Mouse (Mus musculus) forebrain, embryonic 10.5 days (tissue): ENCODE data around the gene Vtcn1. TPM values are rescaled to one million over a fixed set of nuclear protein-coding genes. Genes with fewer than 3 reads are reported as not detected.

Experiments
- DNase-seq: peaks from one replicate; pipeline ENCODE4 v3.0.0-alpha.2; 2017; ENCODE audit warnings: low spot score; ENCODE audit errors: extremely low spot score
- H3K27ac ChIP-seq: fragments of 300-500 bp; sonication (generic); 2 replicates; pipeline ENCODE4 v1.5.1; 2016; ENCODE audit warnings: mild to moderate bottlenecking
- H3K27me3 ChIP-seq: fragments of 300-500 bp; sonication (generic); 2 replicates; pipeline ENCODE4 v1.6.1; 2016; ENCODE audit warnings: mild to moderate bottlenecking; ENCODE audit not compliant: poor library complexity, severe bottlenecking
- H3K36me3 ChIP-seq: fragments of 300-500 bp; sonication (generic); replicated peaks from 2 replicates; pipeline ENCODE4 v1.6.1; 2016; ENCODE audit warnings: mild to moderate bottlenecking, moderate library complexity
- H3K4me1 ChIP-seq: fragments of 300-500 bp; sonication (generic); 2 replicates; pipeline ENCODE4 v1.6.1; 2016
- H3K4me3 ChIP-seq: fragments of 300-500 bp; sonication (generic); 2 replicates; pipeline ENCODE4 v1.5.1; 2016; ENCODE audit warnings: mild to moderate bottlenecking, moderate library complexity
- H3K9me3 ChIP-seq: fragments of 300-500 bp; sonication (generic); 2 replicates; pipeline ENCODE4 v1.6.1; 2016; ENCODE audit warnings: mild to moderate bottlenecking, moderate library complexity
- WGBS: fragments of 180-500 bp; shearing (Covaris S2); methylation state at CpG from one replicate; pipeline ENCODE4 v1.1.7; 2016; 5-methylcytosine and 5-hydroxymethylcytosine counted together
- polyA plus RNA-seq: library from polyadenylated mRNA; unstranded; fragments of >200 nt; fragmentation: Nextera tagmentation; extraction: Ambion mirVana; gene quantifications from 2 replicates; pipeline ENCODE4 v1.2.1, GENCODE M21; 2016

Vtcn1 gene
- polyA plus RNA-seq, 1 experiment from 2014 or later: not detected

GRCm38 (mm10) chr3:100861307-100862303, 36.3 kb downstream of the Vtcn1 start:
- Histone ChIP-seq H3K36me3 (no peaks in the 10 kb centered on the region), H3K27me3 (no peaks in the 10 kb centered on the region), H3K9me3 (no peaks in the 10 kb centered on the region), H3K27ac (no peak overlapping the region), H3K4me1 (peaks cover 6% of the 10 kb centered on the region; the same call in 1 of the 2 replicates), H3K4me3 (no peak overlapping the region)
- 80% methylated on average over 23 of the region's 23 CpGs for WGBS
- no peak for DNase-seq

GRCm38 (mm10) chr3:100866946-100867345, 41.7 kb downstream of the Vtcn1 start:
- Histone ChIP-seq H3K36me3 (no peaks in the 10 kb centered on the region), H3K27ac (no peak overlapping the region), H3K4me1 (peaks cover 10% of the 10 kb centered on the region), H3K4me3 (no peak overlapping the region), H3K9me3 (no peaks in the 10 kb centered on the region), H3K27me3 (no peaks in the 10 kb centered on the region)
- DNase-seq: no peak
- whole genome bisulfite sequencing: 34% methylated on average over 5 of the region's 5 CpGs

GRCm38 (mm10) chr3:100877057-100877456, 51.8 kb downstream of the Vtcn1 start:
- no peak overlapping the region for H3K4me3 ChIP-seq
- no peak for DNase-seq
- WGBS: 92% methylated on average over 4 of the region's 4 CpGs
- no peaks in the 10 kb centered on the region for H3K36me3 ChIP-seq
- H3K9me3 ChIP-seq: no peaks in the 10 kb centered on the region
- H3K4me1 ChIP-seq: no peaks in the 10 kb centered on the region
- H3K27ac ChIP-seq: no peak overlapping the region
- H3K27me3 ChIP-seq: no peaks in the 10 kb centered on the region

GRCm38 (mm10) chr3:100881403-100881802, 56.1 kb downstream of the Vtcn1 start:
- H3K9me3 ChIP-seq: no peaks in the 10 kb centered on the region
- no peaks in the 10 kb centered on the region for H3K4me1 ChIP-seq
- H3K27ac ChIP-seq: no peak overlapping the region
- no peak for DNase-seq
- no peaks in the 10 kb centered on the region for H3K27me3 ChIP-seq
- no peaks in the 10 kb centered on the region for H3K36me3 ChIP-seq
- H3K4me3 ChIP-seq: no peak overlapping the region
- WGBS: 86% methylated on average over 6 of the region's 6 CpGs

GRCm38 (mm10) chr3:100881843-100882634, 56.8 kb downstream of the Vtcn1 start:
- WGBS: 92% methylated on average over 9 of the region's 9 CpGs
- Histone ChIP-seq H3K36me3 (no peaks in the 10 kb centered on the region), H3K27ac (no peak overlapping the region), H3K4me1 (no peaks in the 10 kb centered on the region), H3K27me3 (no peaks in the 10 kb centered on the region), H3K9me3 (no peaks in the 10 kb centered on the region), H3K4me3 (no peak overlapping the region)
- DNase-seq: no peak

- H3K27ac ChIP-seq: no peak overlapping the region
- DNase-seq: no peak
- H3K36me3 ChIP-seq: no peaks in the 10 kb centered on the region
- H3K27me3 ChIP-seq: no peaks in the 10 kb centered on the region
- no peaks in the 10 kb centered on the region for H3K9me3 ChIP-seq
- 89% methylated on average over 1 of the region's 1 CpGs for WGBS
- H3K4me3 ChIP-seq: no peak overlapping the region
- peaks cover 11% of the 10 kb centered on the region for H3K4me1 ChIP-seq
These were observed 64.0 kb downstream of the Vtcn1 start for GRCm38 (mm10) chr3:100889234-100889633.

GRCm38 (mm10) chr3:100890406-100890805, 65.1 kb downstream of the Vtcn1 start:
- H3K4me1 ChIP-seq: peaks cover 11% of the 10 kb centered on the region
- no peaks in the 10 kb centered on the region for H3K9me3 ChIP-seq
- no peak overlapping the region for H3K4me3 ChIP-seq
- H3K36me3 ChIP-seq: no peaks in the 10 kb centered on the region
- no peaks in the 10 kb centered on the region for H3K27me3 ChIP-seq
- no peak overlapping the region for H3K27ac ChIP-seq
- 93% methylated on average over 3 of the region's 3 CpGs for WGBS
- no peak for DNase-seq

- no peaks in the 10 kb centered on the region for H3K36me3 ChIP-seq
- peaks cover 11% of the 10 kb centered on the region for H3K4me1 ChIP-seq
- H3K27me3 ChIP-seq: no peaks in the 10 kb centered on the region
- WGBS: 61% methylated on average over 11 of the region's 11 CpGs
- H3K27ac ChIP-seq: no peak overlapping the region
- H3K9me3 ChIP-seq: no peaks in the 10 kb centered on the region
- no peak overlapping the region for H3K4me3 ChIP-seq
- no peak for DNase-seq
These were observed 67.4 kb downstream of the Vtcn1 start for GRCm38 (mm10) chr3:100892383-100893335.

- Histone ChIP-seq H3K36me3 (no peaks in the 10 kb centered on the region), H3K4me1 (peaks cover 11% of the 10 kb centered on the region), H3K27me3 (no peaks in the 10 kb centered on the region), H3K27ac (no peak overlapping the region), H3K9me3 (no peaks in the 10 kb centered on the region), H3K4me3 (no peak overlapping the region)
- 90% methylated on average over 6 of the region's 6 CpGs for WGBS
- DNase-seq: no peak
These were observed 70.2 kb downstream of the Vtcn1 start for GRCm38 (mm10) chr3:100895500-100895899.

GRCm38 (mm10) chr3:100906128-100906527, 80.9 kb downstream of the Vtcn1 start:
- Histone ChIP-seq H3K4me3 (no peak overlapping the region), H3K4me1 (no peaks in the 10 kb centered on the region), H3K9me3 (no peaks in the 10 kb centered on the region), H3K36me3 (no peaks in the 10 kb centered on the region), H3K27me3 (no peaks in the 10 kb centered on the region), H3K27ac (no peak overlapping the region)
- no peak for DNase-seq
- WGBS: 81% methylated on average over 6 of the region's 6 CpGs

- Histone ChIP-seq H3K27ac (no peak overlapping the region), H3K27me3 (no peaks in the 10 kb centered on the region), H3K4me1 (no peaks in the 10 kb centered on the region), H3K9me3 (no peaks in the 10 kb centered on the region), H3K4me3 (no peak overlapping the region), H3K36me3 (no peaks in the 10 kb centered on the region)
- 30% methylated on average over 3 of the region's 3 CpGs for WGBS
- no peak for DNase-seq
These were observed 81.7 kb downstream of the Vtcn1 start for GRCm38 (mm10) chr3:100906916-100907315.

GRCm38 (mm10) chr3:100908594-100908993, 83.3 kb downstream of the Vtcn1 start:
- no peak overlapping the region for H3K27ac ChIP-seq
- WGBS: 86% methylated on average over 6 of the region's 6 CpGs
- H3K4me3 ChIP-seq: no peak overlapping the region
- H3K36me3 ChIP-seq: no peaks in the 10 kb centered on the region
- no peaks in the 10 kb centered on the region for H3K27me3 ChIP-seq
- H3K4me1 ChIP-seq: no peaks in the 10 kb centered on the region
- H3K9me3 ChIP-seq: no peaks in the 10 kb centered on the region
- no peak for DNase-seq
